Comparison of ENCODE assay signal across 8 mouse cellular contexts in the genomic region with DNA sequence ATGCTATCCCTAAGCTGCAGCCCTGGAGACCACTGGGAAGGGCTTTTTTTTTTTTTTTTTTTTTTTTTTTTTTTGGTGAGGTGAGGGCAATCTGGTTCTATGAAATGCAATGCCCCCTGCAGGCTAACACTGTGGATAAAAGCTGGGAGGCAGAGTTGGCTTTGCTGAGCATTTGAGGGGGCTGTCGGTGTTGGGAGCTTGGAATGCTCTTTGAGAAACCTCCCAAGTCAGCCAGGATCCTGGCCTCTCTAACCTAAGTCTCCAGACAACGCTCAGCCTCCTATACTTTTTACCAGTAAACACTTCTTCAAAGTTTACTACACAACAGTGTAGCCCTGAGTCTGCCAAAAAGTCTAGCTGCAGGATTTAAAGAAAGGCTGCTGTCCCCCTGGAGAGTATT.
DNase-seq lines count a peak whose midpoint lies in the region; ATAC-seq lines count a peak whose summit lies in the region.

No protein-coding gene starts in this region.

- H3K9ac ChIP-seq in kidney, embryonic 15.5 days: peak overlapping the region; percentile 8; the same call in 1 of the 2 replicates
- H3K9ac ChIP-seq in stomach, embryonic 16.5 days (ENCODE audit: low read length): no peak overlapping the region

- H3K4me3 ChIP-seq in brown adipose tissue, adult 24 weeks (ENCODE audit: insufficient read depth, low read depth, low read length): peak overlapping the region; percentile 83
- peak overlapping the region; percentile 51 for H3K4me3 ChIP-seq in kidney, embryonic 15.5 days (replicated peaks)
- H3K4me3 ChIP-seq in stomach, embryonic 16.5 days (replicated peaks; ENCODE audit: low read length): peak overlapping the region; percentile 61

- WGBS in kidney, embryonic 15.5 days: 0% methylated on average over 2 of the region's 2 CpGs
- 12% methylated on average over 2 of the region's 2 CpGs for WGBS in stomach, embryonic 16.5 days

- H3K27ac ChIP-seq in brown adipose tissue, adult 24 weeks (replicated peaks; ENCODE audit: low read depth, low read length): no peak overlapping the region; the same call in 1 of the 2 replicates
- H3K27ac ChIP-seq in kidney, embryonic 15.5 days: no peak overlapping the region
- H3K27ac ChIP-seq in stomach, embryonic 16.5 days (ENCODE audit: low read length): no peak overlapping the region

- intact Hi-C loops in gastrocnemius, postnatal 14 days (cut with DNase I; ENCODE audit: low total_unique reads): no loop called here

- H3K4me1 ChIP-seq in brown adipose tissue, adult 24 weeks (ENCODE audit: control insufficient read depth, insufficient read depth, insufficient read length, low read length): no peaks in the 10 kb centered on the region
- H3K4me1 ChIP-seq in kidney, embryonic 15.5 days: peaks cover 14% of the 10 kb centered on the region; the same call in 1 of the 2 replicates
- no peaks in the 10 kb centered on the region for H3K4me1 ChIP-seq in stomach, embryonic 16.5 days (ENCODE audit: control insufficient read depth, insufficient read depth, low read length)

- no peaks in the 10 kb centered on the region for H3K9me3 ChIP-seq in kidney, embryonic 15.5 days (replicated peaks)
- no peaks in the 10 kb centered on the region for H3K9me3 ChIP-seq in stomach, embryonic 16.5 days (replicated peaks; ENCODE audit: control insufficient read depth, low read length)

- no peak for ATAC-seq in kidney, embryonic 15.5 days (replicated peaks; ENCODE audit: low FRiP score)
- ATAC-seq in stomach, embryonic 16.5 days (ENCODE audit: insufficient read depth, low FRiP score): no peak

- H3K4me2 ChIP-seq in kidney, embryonic 15.5 days: peak overlapping the region; percentile 66
- H3K4me2 ChIP-seq in stomach, embryonic 16.5 days (ENCODE audit: low read depth, low read length): peak overlapping the region; percentile 83

- peak; percentile 48 to 58 for DNase-seq in left cerebral cortex, adult 18-20 months (ENCODE audit: low spot score in 2 of 2)
- no peak for DNase-seq in left cerebral cortex, adult 11 months (ENCODE audit: low spot score)
- peak; percentile 29 for DNase-seq in gastrocnemius, postnatal 14 days
- DNase-seq in lung, postnatal 10 days: peak; percentile 23
- no peak for DNase-seq in urinary bladder, postnatal 25 days (ENCODE audit: low spot score)

- no peaks in the 10 kb centered on the region for H3K36me3 ChIP-seq in kidney, embryonic 15.5 days
- H3K36me3 ChIP-seq in stomach, embryonic 16.5 days (ENCODE audit: control insufficient read depth, insufficient read depth, low read length): no peaks in the 10 kb centered on the region

- peaks cover 18% of the 10 kb centered on the region for H3K27me3 ChIP-seq in kidney, embryonic 15.5 days
- H3K27me3 ChIP-seq in stomach, embryonic 16.5 days (ENCODE audit: control insufficient read depth, insufficient read depth, low read length): no peaks in the 10 kb centered on the region

Comparison
In these comparisons a context has a peak if more than half of its experiments do, and no peak if none do; other contexts are left out.
1. DNase-seq: peak in left cerebral cortex, adult 18-20 months (2 of 2), gastrocnemius, postnatal 14 days (single experiment) and lung, postnatal 10 days (single experiment); none in left cerebral cortex, adult 11 months (single experiment) and urinary bladder, postnatal 25 days (single experiment).
2. Peak in every context shown above with its lines, with median percentiles within 50 percentile points of each other: H3K4me3 ChIP-seq.